Mouse (Mus musculus) adipocyte (in vitro differentiated cells): ENCODE measurements around the gene Gabra6.

Source experiments
- DNase-seq: peaks from one replicate; pipeline ENCODE4 v3.0.0-alpha.2; 2016; ENCODE audit warnings: low spot score

Gene Gabra6

GRCm38 (mm10) chr11:42320882-42321281 lies at the start of gene Gabra6:
Gabra6 (minus strand) TSS chr11:42321072.
- no peak for DNase-seq

GRCm38 (mm10) chr11:42365544-42365943 lies 44.7 kb upstream of the Gabra6 start:
- no peak for DNase-seq

- no peak for DNase-seq
Observed at GRCm38 (mm10) chr11:42332121-42332520, 11.2 kb upstream of the Gabra6 start.

GRCm38 (mm10) chr11:42326262-42326661 lies 5.4 kb upstream of the Gabra6 start:
- no peak for DNase-seq

GRCm38 (mm10) chr11:42321560-42321959 lies 688 bp upstream of the Gabra6 start:
- no peak for DNase-seq

GRCm38 (mm10) chr11:42319521-42319920 lies 1.4 kb downstream of the Gabra6 start:
- DNase-seq = no peak

GRCm38 (mm10) chr11:42319101-42319500 lies 1.8 kb downstream of the Gabra6 start:
- DNase-seq = no peak

- no peak for DNase-seq
Observed at GRCm38 (mm10) chr11:42317985-42318384, 2.9 kb downstream of the Gabra6 start.

- DNase-seq = no peak
Observed at GRCm38 (mm10) chr11:42314850-42315249, 6.0 kb downstream of the Gabra6 start.

GRCm38 (mm10) chr11:42310892-42311291 lies 10.0 kb downstream of the Gabra6 start:
- DNase-seq = no peak

- no peak for DNase-seq
Observed at GRCm38 (mm10) chr11:42309086-42309485, 11.8 kb downstream of the Gabra6 start.

GRCm38 (mm10) chr11:42306095-42306494 lies 14.8 kb downstream of the Gabra6 start:
- no peak for DNase-seq

- DNase-seq = no peak
Observed at GRCm38 (mm10) chr11:42258978-42259377, 61.9 kb downstream of the Gabra6 start.
